Mouse (Mus musculus) MEL (cell line): Measurements from ENCODE around the gene Unc13c.

Experiments used
- MAZ ChIP-seq: IDR thresholded peaks from 2 replicates; pipeline ENCODE4 v1.6.1; 2012; ENCODE audit warnings: low read depth, mild to moderate bottlenecking, inconsistent platforms, low read length, improper control_type of control experiment
- NRF1 ChIP-seq: IDR thresholded peaks from 2 replicates; pipeline ENCODE4 v1.6.1; 2014; ENCODE audit warnings: low read depth, mild to moderate bottlenecking, inconsistent platforms, low read length, improper control_type of control experiment, moderate library complexity; ENCODE audit not compliant: poor library complexity, insufficient read depth, severe bottlenecking
- POLR2A ChIP-seq, 2 experiments: IDR thresholded peaks; 2 replicates each; pipeline ENCODE4 v1.6.1; 2011 to 2012; ENCODE audit warnings: low read length in 2 of 2, mild to moderate bottlenecking in 2 of 2, control low read depth in 1 of 2, improper control_type of control experiment in 1 of 2, low read depth in 1 of 2, moderate library complexity in 1 of 2; ENCODE audit not compliant: control insufficient read depth in 1 of 2, insufficient read depth in 1 of 2, poor library complexity in 1 of 2
- TCF12 ChIP-seq: IDR thresholded peaks from 2 replicates; pipeline ENCODE4 v1.6.1; 2014; ENCODE audit warnings: low read depth, mild to moderate bottlenecking, inconsistent platforms, low read length, improper control_type of control experiment, moderate library complexity

GRCm38 (mm10) chr9:73697103-73697502 is 271.7 kb downstream of the Unc13c start:
- no peak for TF ChIP-seq POLR2A (IDR thresholded peaks at IDR 0.05; ENCODE audit: control insufficient read depth in 1 of 2, insufficient read depth in 1 of 2, low read depth in 1 of 2, low read length in 2 of 2, poor library complexity in 1 of 2)
- no peak for TF ChIP-seq MAZ
- TF ChIP-seq NRF1 = no peak
- no peak for TF ChIP-seq TCF12
